Mouse (Mus musculus) olfactory bulb, adult 2 months (tissue): Measurements from ENCODE around the gene Lamc1. TPM values are rescaled to one million over a fixed set of nuclear protein-coding genes. Genes with fewer than 3 reads are reported as not detected.

ENCODE experiments used
- H3K27ac ChIP-seq: fragments of 200-500 bp; 2 replicates; pipeline ENCODE4 v1.5.1; 2012; ENCODE audit warnings: low read depth, low read length; ENCODE audit not compliant: insufficient read depth
- H3K4me1 ChIP-seq: fragments of 200-500 bp; 2 replicates; pipeline ENCODE4 v1.6.1; 2012; ENCODE audit warnings: low read length; ENCODE audit not compliant: control insufficient read depth, insufficient read depth
- H3K4me3 ChIP-seq: fragments of 200-500 bp; 2 replicates; pipeline ENCODE4 v1.5.1; 2012; ENCODE audit warnings: mild to moderate bottlenecking, low read depth, low read length, moderate library complexity; ENCODE audit not compliant: insufficient read depth
- CTCF ChIP-seq: fragments of 200-500 bp; IDR thresholded peaks from 2 replicates; pipeline ENCODE4 v1.5.1; 2012; ENCODE audit warnings: low read depth, mild to moderate bottlenecking, low read length, moderate library complexity; ENCODE audit not compliant: insufficient read depth
- POLR2A ChIP-seq: fragments of 200-500 bp; IDR thresholded peaks from 2 replicates; pipeline ENCODE4 v1.6.1; 2012; ENCODE audit warnings: mild to moderate bottlenecking, low read depth, low read length, moderate library complexity; ENCODE audit not compliant: insufficient read depth
- WGBS: fragments of 180-500 bp; shearing (Covaris S2); methylation state at CpG from one replicate; pipeline ENCODE4 v1.1.7; 2018; 5-methylcytosine and 5-hydroxymethylcytosine counted together
- polyA plus RNA-seq: library from polyadenylated mRNA; stranded (reverse); fragments of >200 nt; gene quantifications from 2 replicates; pipeline ENCODE4 v1.2.4, GENCODE M21; 2012; ENCODE audit warnings: low replicate concordance; ENCODE audit not compliant: missing spikeins, insufficient read depth, insufficient read length

Gene Lamc1
- polyA plus RNA-seq, 1 experiment = not detected

- Histone ChIP-seq H3K27ac (no peak overlapping the region), H3K4me3 (no peak overlapping the region), H3K4me1 (peaks cover 6% of the 10 kb centered on the region; the same call in 1 of the 2 replicates)
- no peak for TF ChIP-seq POLR2A
- TF ChIP-seq CTCF = no peak
- WGBS = 72% methylated on average over 8 of the region's 8 CpGs
Measured at GRCm38 (mm10) chr1:153202195-153202594, 130.4 kb downstream of the Lamc1 start.

DNA sequence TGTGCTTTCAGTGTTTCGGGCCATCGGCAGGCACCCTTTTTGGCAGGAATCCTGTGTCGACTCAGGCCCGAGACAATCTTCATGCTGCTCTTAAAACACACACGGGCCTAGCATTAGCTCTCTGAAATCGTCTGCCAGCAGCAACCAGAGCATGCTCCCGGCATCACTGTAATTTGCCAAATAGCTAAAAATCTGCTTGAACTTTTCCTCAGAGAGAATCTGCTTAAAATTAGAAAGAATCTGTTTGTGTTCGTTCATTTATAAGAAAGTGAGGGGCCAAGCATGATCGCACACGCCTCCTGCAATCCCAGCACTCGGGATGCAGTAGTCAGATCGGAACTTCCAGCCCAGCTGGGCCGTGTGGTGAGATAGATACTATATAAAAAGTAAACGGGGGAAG, 131.1 kb downstream of the Lamc1 start:
- TF ChIP-seq POLR2A = no peak
- no peak overlapping the region for H3K27ac ChIP-seq
- 28% methylated on average over 14 of the region's 14 CpGs for WGBS
- peaks cover 6% of the 10 kb centered on the region; the same call in 1 of the 2 replicates for H3K4me1 ChIP-seq
- no peak overlapping the region for H3K4me3 ChIP-seq

- no peak overlapping the region for H3K27ac ChIP-seq
- H3K4me3 ChIP-seq = no peak overlapping the region
- TF ChIP-seq POLR2A (no peak), CTCF (no peak)
- H3K4me1 ChIP-seq = peaks cover 6% of the 10 kb centered on the region; the same call in 1 of the 2 replicates
- 86% methylated on average over 3 of the region's 3 CpGs for WGBS
Measured at GRCm38 (mm10) chr1:153197316-153197850, 135.2 kb downstream of the Lamc1 start.

DNA sequence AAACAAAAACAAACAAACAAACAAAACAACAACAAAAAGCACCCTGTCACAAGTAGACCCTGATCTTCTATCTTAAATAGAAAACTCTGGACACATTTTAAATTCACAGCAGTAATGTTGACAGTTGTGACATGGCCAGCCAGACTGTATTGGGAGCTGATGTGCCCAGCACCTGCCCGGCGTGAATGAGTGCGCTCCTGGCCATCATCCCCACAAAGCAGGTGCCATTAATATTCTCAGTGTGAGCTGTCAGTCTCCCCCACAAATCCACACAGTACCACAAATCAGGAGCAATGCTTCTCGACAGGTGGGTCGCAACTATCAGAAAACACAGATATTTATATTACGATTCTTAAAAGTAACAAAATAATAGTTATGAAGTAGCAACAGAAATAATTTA, 139.6 kb downstream of the Lamc1 start:
- no peak overlapping the region for H3K27ac ChIP-seq
- 92% methylated on average over 6 of the region's 6 CpGs for WGBS
- TF ChIP-seq CTCF (no peak), POLR2A (no peak)

GRCm38 (mm10) chr1:153192379-153192778, 140.2 kb downstream of the Lamc1 start:
- Histone ChIP-seq H3K4me1 (peaks cover 2% of the 10 kb centered on the region; the same call in 1 of the 2 replicates), H3K27ac (no peak overlapping the region), H3K4me3 (no peak overlapping the region)
- 76% methylated on average over 4 of the region's 4 CpGs for WGBS
- no peak for TF ChIP-seq POLR2A
- no peak for TF ChIP-seq CTCF

More for the DNA sequence above, 139.6 kb downstream of the Lamc1 start:
- Histone ChIP-seq H3K4me3 (no peak overlapping the region), H3K4me1 (peaks cover 2% of the 10 kb centered on the region; the same call in 1 of the 2 replicates)

- TF ChIP-seq POLR2A (no peak), CTCF (no peak)
- 11% methylated on average over 5 of the region's 5 CpGs for WGBS
- peaks cover 2% of the 10 kb centered on the region; the same call in 1 of the 2 replicates for H3K4me1 ChIP-seq
- H3K4me3 ChIP-seq = no peak overlapping the region
- no peak overlapping the region for H3K27ac ChIP-seq
Measured at GRCm38 (mm10) chr1:153191943-153192329, 140.7 kb downstream of the Lamc1 start.

DNA sequence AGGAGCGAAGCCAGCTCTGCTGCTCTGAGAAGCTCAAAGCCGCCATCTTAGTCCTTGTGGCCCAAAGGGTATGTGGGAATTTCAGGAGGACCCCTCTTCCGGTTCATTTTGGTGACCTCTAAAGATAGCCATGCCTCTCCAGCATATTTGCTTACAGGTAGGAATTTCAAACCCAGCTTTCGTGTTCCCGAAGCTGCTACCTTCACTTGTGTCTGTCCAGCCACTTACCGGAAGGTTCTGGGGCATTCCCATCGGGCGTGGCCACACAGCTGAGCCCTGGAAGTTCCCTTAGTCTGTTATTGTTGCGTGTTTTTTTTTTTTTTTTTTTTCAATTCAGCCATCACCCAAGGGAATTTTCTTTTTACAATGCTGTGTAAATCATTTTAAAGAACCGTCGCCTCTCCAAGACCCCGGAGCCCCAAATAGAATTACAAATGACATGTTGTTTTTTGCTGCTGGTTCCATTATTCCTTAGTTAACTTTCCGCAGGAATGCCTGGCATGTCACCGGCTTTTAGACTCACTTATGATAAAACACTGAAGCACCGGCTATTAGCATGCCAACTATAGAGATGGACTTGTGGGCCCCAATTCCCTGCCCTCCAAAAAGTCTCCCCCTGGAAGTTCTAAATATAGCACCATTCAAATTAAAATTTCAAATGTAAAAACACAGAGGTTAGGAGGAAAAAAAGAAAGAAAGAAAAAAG, 141.2 kb downstream of the Lamc1 start:
- peaks cover 2% of the 10 kb centered on the region; the same call in 1 of the 2 replicates for H3K4me1 ChIP-seq
- TF ChIP-seq POLR2A (no peak), CTCF (no peak)
- H3K4me3 ChIP-seq = no peak overlapping the region
- H3K27ac ChIP-seq = no peak overlapping the region
- 64% methylated on average over 15 of the region's 15 CpGs for WGBS

GRCm38 (mm10) chr1:153188081-153188480, 144.5 kb downstream of the Lamc1 start:
- Histone ChIP-seq H3K27ac (no peak overlapping the region), H3K4me3 (no peak overlapping the region), H3K4me1 (peaks cover 9% of the 10 kb centered on the region)
- WGBS = 89% methylated on average over 3 of the region's 3 CpGs
- TF ChIP-seq CTCF = no peak
- no peak for TF ChIP-seq POLR2A
